Mouse (Mus musculus): ENCODE results near the gene Lcn8. TPM values are rescaled to one million over a fixed set of nuclear protein-coding genes. Genes with fewer than 3 reads are reported as not detected.
A peak's percentile ranks its signal among the peaks of the same experiment; 100 is the strongest.

Gene Lcn8
- total RNA-seq, 2 experiments from 2014 or later = 3.3 to 5.1 TPM

DNA sequence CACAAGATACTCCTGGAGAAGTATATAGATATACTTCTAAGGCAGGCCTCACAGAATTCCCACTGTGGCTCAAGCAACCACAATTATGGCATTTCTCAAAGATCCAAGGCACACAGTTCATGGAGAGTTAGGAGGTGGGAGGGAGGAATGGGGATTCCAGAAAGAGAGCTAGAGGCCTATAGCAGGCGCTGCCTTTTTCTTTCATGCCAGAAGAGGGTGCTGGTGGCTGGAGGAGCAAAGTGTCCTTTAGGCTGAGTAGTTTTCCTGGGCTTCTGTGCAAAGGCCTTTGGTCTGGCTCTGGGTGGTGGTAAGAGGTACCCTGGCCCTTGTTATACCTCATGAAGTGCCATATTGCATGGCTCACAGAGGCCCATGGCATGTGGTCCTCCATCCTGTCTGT lies 18.9 kb upstream of the Lcn8 start:
- Histone ChIP-seq H3K4me3 (no peak overlapping the region), H3K27ac (no peak overlapping the region)
- peak; percentile 57 for TF ChIP-seq CTCF (IDR thresholded peaks at IDR 0.05)
- intact Hi-C loops (cut with DNase I) = no loop called here
- no peak for DNase-seq

DNA sequence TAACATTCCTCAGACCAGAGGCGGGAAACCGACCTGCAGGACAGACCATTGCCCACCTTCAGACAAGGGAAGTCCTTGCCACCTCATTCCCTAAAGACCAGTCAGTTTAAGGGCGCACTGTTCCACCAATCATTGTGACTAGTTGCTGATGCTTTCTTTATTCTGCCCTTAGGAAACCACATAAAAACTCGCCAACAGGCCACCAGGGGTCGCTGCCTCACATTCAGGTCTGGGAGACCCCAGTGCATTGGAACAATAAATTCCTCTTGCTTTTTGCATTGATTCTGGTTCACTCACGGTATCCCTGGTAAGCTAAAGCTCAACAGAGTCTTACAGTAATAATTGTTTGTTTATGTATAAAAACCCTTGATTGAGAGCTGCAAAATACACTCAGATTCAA lies 13.0 kb upstream of the Lcn8 start:
- no peak overlapping the region for H3K4me3 ChIP-seq
- H3K27ac ChIP-seq = no peak overlapping the region
- DNase-seq = peak; percentile 56
- intact Hi-C loops (cut with DNase I) = no loop called here
- peak; percentile 67 for TF ChIP-seq CTCF (IDR thresholded peaks at IDR 0.05)

DNA sequence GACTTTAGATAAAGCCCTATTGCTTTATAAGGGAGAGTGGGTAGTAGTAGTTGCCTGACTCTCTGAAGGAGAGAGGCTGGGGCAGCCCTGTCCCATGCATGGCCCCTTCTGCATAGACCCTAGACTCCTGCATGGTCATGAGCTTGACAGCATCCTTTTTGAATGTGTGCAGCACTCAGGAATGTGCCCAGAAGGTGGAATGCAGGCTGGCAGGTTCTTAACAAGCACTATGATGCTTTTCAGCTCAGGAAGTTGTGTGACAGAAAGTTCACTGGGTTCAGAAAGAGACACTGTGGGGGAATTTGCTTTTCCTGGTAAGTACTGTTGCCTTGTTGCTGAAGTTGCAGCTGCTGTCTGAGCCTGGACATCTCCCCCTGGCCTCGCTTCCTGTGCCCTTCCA lies 1.6 kb downstream of the Lcn8 start:
- no peak overlapping the region for H3K27ac ChIP-seq
- intact Hi-C loops (cut with DNase I) = no loop called here
- peak; percentile 47 for DNase-seq
- no peak for TF ChIP-seq CTCF (IDR thresholded peaks at IDR 0.05)
- no peak overlapping the region for H3K4me3 ChIP-seq

DNA sequence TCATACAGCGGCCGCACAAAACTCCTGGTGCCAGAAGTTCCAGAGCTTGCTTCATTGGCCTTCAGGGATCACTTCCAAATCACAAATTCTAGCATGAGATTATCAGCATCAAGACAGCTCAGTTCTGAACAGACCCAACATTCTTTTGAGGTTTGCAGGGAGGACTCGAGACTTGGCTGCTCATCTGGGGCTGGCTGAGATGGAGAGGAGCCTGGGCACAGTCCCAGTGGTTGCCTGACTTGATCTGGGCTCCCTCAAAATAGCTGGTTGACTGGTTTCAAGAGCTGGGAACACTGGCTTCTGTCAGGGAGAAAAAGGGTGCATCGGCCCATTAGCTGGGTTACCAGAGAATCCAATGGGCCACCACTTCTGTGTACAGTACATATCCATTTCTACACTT lies 3.8 kb downstream of the Lcn8 start:
- TF ChIP-seq CTCF (IDR thresholded peaks at IDR 0.05) = no peak
- peak; percentile 72 for DNase-seq
- intact Hi-C loops (cut with DNase I) = loop anchor here (5.0 kb wide), 1 partner anchor 51 kb away; the partner anchor contains the start of gene Bmyc
- no peak overlapping the region for H3K4me3 ChIP-seq
- peak overlapping the region; percentile 59 for H3K27ac ChIP-seq

DNA sequence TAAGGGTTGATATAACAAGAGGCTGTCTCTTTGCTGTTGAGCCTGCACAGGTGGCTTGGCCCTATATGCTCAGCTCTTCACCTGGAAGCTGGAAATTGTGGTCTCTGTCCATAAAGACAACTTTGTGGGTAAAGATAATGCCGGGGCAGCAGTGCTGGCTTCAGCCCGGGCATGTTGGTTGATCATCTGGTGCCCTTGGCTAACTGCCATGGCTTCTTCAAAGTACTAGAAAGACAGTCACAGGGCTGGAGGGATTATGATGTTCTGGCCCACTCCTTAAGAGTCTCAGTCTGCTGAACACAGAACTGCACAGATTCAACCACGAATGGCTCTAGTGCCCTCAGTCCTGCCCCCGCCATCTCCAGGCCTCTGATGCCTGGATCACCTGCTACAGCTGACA lies 4.3 kb downstream of the Lcn8 start:
- intact Hi-C loops (cut with DNase I) = loop anchor here (5.0 kb wide), 1 partner anchor 50 kb away; the partner anchor contains the start of gene Bmyc
- TF ChIP-seq CTCF (IDR thresholded peaks at IDR 0.05) = no peak
- Histone ChIP-seq H3K27ac (peak overlapping the region; percentile 59), H3K4me3 (no peak overlapping the region)
- no peak for DNase-seq

DNA sequence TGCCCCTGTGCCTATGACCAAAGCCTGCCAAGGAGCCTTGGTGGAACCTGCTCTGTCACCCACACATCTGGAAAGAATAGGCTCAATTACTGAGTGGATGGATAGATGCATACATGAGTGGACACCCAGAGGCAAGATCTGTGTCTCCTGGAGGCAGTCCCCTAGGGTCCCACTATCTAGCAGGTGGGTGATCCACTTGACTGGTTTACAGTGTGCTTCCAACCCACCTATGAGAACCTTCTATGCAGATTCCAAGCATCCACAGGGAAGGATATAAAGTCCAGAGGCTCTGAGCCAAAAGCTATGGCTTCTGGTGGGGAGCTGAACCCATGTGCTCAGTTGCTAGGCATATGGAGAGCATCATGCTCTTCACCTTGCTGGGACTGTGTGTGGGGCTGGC lies 4.7 kb downstream of the Lcn8 start, which contains the start of gene Lcn5:
TSS of gene Lcn5 (plus strand) at position 301 of the 400 bp plus-strand sequence.
- TF ChIP-seq CTCF (IDR thresholded peaks at IDR 0.05) = no peak
- intact Hi-C loops (cut with DNase I) = loop anchor here (5.0 kb wide), 1 partner anchor 50 kb away; the partner anchor contains the start of gene Bmyc
- H3K27ac ChIP-seq = peak within 1 kb of the TSS; percentile 59
- DNase-seq = no peak
- H3K4me3 ChIP-seq = no peak within 1 kb of the TSS

DNA sequence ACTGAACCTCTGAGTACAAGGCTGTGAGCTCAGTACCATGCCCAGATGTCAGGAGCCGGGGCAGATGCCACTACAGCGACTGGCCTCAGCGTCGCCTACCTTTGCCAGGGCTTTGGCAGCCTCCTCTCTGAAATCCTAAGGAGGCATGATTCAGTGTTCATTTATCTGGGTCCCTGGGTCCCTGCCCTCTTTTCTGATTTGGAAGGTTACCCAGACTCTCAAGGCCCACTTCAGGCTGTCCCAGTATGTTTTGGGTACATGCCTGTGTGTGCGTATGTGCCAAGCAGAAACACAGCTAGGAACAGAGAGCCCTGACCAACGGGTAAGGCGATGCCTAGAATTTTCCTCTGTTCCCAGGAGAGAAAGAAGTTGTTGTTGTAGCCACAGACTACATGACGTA lies 7.4 kb downstream of the Lcn8 start:
- no peak for TF ChIP-seq CTCF (IDR thresholded peaks at IDR 0.05)
- no peak overlapping the region for H3K27ac ChIP-seq
- intact Hi-C loops (cut with DNase I) = no loop called here
- no peak for DNase-seq
- H3K4me3 ChIP-seq = no peak overlapping the region

DNA sequence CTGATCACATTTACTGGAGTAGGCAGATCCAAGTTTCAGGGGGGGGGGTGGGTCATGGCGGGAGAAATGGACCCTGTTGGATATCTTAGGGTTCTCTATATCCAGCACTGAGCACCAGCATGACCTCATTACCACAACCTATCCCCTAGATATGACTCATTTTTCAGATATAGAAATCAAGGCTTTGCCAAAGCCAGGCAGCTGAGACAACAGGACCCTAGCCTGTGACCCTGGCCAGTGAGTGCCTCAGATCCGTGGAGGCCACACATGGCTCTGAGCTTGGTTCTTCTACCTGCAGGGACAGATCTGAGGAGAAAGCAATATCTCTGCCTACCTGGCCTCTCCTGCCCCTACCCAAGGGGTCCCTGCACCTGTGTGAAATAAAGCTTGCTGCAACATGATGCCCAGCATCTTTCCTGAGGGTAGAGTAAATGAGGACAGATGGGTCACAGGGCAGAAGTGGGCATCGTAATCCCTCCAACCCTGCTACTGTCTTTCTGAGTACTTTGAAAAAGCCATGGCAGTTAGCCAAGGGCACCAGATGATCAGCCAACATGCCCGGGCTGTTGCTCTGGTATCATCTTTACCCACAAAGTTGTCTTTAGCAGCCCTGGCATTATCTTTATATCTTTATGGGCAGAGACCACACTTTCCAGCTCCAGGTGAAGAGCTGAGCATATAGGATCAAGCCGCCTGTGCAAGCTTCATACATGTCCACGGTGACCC lies 8.5 kb downstream of the Lcn8 start:
- Histone ChIP-seq H3K4me3 (no peak overlapping the region), H3K27ac (no peak overlapping the region)
- TF ChIP-seq CTCF (IDR thresholded peaks at IDR 0.05) = no peak
- no peak for DNase-seq
- intact Hi-C loops (cut with DNase I) = no loop called here

DNA sequence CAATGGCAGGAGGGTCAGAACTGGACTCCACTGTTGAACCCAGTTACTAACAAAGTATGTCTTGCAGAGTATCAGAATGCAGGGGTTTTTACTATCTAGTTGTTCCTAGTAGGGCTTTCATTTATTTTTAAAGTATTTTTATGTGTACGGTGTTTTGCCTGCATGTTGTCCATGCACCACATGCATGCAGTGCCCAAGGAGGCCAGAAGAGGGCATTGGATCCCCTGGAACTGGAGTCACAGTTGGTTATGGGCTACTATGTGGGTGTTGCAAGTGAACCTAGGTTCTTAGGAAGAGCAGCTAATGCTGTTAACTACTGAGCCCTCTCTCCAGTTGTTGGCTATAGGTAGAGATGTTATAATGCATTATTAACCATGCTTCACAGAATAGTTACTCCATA lies 10.6 kb downstream of the Lcn8 start:
- peak; percentile 68 for TF ChIP-seq CTCF (IDR thresholded peaks at IDR 0.05)
- H3K4me3 ChIP-seq = no peak overlapping the region
- peak; percentile 61 for DNase-seq
- intact Hi-C loops (cut with DNase I) = no loop called here
- no peak overlapping the region for H3K27ac ChIP-seq

DNA sequence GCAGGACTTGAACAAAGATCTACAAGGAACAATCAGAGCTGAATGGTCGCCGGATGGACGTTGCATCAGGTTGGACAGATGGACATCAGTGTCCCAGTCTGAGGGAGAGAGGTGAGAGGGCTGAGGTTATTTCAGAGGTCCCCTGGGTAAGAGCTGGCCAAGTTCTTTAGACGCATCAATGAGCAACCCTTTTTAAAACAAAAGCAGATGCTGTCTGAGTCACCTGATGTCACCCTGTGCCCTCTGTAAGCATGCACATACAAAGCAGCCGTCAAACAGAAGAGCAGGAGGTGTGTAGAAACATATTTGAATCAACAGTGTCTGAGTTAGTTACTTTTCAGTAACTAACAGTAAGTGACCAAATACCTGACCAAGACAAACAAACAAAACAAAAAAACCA lies 11.2 kb downstream of the Lcn8 start:
- DNase-seq = no peak
- intact Hi-C loops (cut with DNase I) = no loop called here
- Histone ChIP-seq H3K4me3 (no peak overlapping the region), H3K27ac (no peak overlapping the region)
- no peak for TF ChIP-seq CTCF (IDR thresholded peaks at IDR 0.05)

DNA sequence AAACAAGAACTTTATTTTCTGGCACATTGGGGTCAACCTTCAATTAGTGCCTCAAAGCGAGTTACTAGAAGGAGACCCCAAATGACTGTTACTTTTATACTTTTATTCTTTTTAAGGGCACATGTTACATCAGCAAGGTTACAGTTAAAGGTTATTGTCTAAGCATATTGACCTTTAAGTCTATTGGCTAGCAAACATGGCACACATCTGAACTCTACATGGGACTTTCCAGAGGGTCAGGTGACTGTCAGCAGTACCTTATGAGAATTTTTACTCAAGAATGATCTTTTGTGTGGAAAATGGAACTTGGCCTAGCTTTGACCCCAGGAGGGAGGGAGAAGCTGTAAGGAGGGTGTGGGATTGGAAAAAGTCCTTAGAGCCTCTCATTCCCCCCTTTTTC lies 13.6 kb downstream of the Lcn8 start:
- Histone ChIP-seq H3K27ac (no peak overlapping the region), H3K4me3 (no peak overlapping the region)
- DNase-seq = no peak
- intact Hi-C loops (cut with DNase I) = no loop called here
- no peak for TF ChIP-seq CTCF (IDR thresholded peaks at IDR 0.05)

DNA sequence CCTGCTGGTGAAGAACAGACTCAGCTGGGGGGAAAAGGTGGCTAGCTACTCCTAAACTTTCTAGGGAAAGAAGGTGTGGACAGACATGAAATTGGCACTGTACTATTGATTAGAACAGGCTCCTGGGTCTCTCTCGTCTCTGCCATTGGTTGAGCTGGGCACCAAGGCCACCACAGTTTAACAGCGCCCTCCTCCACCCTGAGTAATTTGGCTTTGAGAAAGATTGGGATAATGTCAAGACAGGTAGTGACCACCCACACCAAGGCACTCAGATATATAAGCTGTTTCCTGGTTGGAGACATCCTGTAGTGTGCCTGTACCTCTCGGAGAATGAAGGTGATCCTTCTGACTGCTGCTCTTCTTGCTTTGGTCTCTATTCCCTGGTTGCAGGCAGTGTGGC lies 23.6 kb downstream of the Lcn8 start, which contains the start of gene Lcn6:
TSS of gene Lcn6 (plus strand) at position 301 of the 400 bp plus-strand sequence.
- Histone ChIP-seq H3K4me3 (no peak within 1 kb of the TSS), H3K27ac (no peak within 1 kb of the TSS)
- DNase-seq = no peak
- intact Hi-C loops (cut with DNase I) = no loop called here
- no peak for TF ChIP-seq CTCF (IDR thresholded peaks at IDR 0.05)

DNA sequence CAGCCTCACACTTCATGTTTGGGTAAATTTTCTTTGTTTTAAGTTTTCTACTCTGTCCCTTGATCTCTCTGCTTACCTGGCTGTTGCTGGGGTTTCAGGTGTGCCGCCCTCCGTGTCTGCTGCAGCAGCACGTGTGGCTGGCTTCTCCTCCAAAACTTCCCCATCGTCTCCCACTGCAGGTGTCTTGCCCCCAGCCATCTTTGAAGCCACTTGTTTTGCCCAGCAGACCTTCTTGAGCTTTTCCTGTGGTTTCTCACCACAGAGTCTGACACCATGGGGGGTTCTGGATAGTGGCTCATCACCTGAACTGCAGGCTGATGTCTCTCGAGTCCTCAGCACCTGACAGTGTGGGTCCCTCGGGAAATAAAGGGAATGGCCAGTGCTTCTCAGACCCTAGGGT lies 26.6 kb downstream of the Lcn8 start:
- no peak for DNase-seq
- H3K4me3 ChIP-seq = no peak overlapping the region
- intact Hi-C loops (cut with DNase I) = no loop called here
- H3K27ac ChIP-seq = no peak overlapping the region
- no peak for TF ChIP-seq CTCF (IDR thresholded peaks at IDR 0.05)

DNA sequence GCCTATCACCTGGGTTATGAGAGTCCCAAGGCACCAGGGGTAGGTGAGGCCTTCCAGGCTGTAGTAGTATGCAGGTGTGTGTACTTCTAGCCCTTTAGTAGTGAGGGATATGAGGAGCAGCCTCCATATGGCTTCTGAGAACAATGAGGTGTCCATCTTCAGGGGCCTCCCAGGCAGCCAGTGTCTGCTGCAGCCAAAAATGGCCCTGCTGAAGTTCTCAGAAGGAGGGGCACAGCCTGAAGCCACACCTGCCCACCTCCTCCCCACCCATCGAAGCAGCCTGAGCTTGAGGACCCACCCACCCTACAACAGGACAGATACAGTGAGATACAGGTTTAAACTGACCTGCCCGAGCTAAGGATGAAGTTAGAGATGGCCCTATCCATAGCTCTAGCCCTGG lies 29.5 kb downstream of the Lcn8 start, which contains the start of gene Lcn10:
TSS of gene Lcn10 (plus strand) at position 301 of the 400 bp plus-strand sequence.
- Histone ChIP-seq H3K27ac (no peak within 1 kb of the TSS), H3K4me3 (no peak within 1 kb of the TSS)
- TF ChIP-seq CTCF (IDR thresholded peaks at IDR 0.05) = no peak
- DNase-seq = no peak
- intact Hi-C loops (cut with DNase I) = no loop called here

Measured in gastrocnemius, adult 2 months (tissue).